7 mouse cellular contexts compared by ENCODE assay signal in the genomic region with DNA sequence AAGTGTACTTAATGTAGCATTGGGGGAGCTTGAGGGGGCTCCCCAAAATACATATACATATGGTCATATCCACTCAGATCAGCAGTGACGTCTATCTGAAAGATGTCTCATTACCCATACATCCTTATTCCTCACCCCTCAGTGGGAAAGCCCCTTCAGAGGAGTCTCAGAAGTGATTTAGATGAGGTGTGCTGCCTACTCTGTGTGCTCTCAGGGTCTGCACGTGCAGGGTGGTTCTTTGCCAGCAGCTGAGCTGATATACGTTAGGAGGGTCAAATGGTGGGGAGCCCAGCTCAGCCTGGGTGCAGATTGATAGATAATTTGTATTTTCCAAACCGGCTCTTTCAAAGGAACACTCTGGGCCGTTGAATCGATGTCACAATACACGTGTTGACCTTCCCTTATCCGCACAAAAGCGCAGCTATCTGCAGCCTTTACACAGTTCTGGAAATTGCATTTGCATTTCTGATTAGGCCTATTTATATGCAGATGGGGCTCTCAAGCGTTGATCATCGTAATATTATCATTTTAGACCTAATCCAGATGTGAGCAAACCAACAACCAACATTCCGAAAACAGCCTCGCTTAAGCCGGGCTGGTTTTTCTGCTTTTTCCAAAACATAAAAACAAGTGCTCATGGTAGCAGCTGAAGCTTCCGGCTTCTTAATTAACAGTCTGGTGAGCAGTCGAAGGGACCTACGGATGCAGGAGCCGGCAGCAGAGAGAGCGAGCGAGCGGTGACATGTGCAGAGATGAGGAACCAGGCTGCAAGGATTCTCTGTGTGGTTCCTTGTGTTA.
DNase-seq lines count a peak whose midpoint lies in the region; ATAC-seq and TF ChIP-seq lines count a peak whose summit lies in the region.

No protein-coding gene starts in this region.

- DNase-seq in lung, adult 2 months: no peak
- DNase-seq in forebrain, embryonic 10.5 days (ENCODE audit: extremely low spot score, low spot score): peak; percentile 33
- no peak for DNase-seq in cerebellum, adult 11-12 months
- DNase-seq in lung, adult 18-20 months: no peak

- TF ChIP-seq POLR2A in lung, adult 2 months (IDR thresholded peaks at IDR 0.05; ENCODE audit: borderline replicate concordance, extremely low read depth, low read depth, low read length): no peak

- peaks cover 19% of the 10 kb centered on the region; the same call in 1 of the 2 replicates for H3K27me3 ChIP-seq in lung, embryonic 15.5 days
- H3K27me3 ChIP-seq in forebrain, embryonic 10.5 days (ENCODE audit: poor library complexity, severe bottlenecking): peaks cover 78% of the 10 kb centered on the region
- H3K27me3 ChIP-seq in limb, embryonic 13.5 days: peaks cover 45% of the 10 kb centered on the region
- peaks cover 26% of the 10 kb centered on the region for H3K27me3 ChIP-seq in stomach, embryonic 15.5 days (replicated peaks)

- no peaks in the 10 kb centered on the region for H3K9me3 ChIP-seq in lung, embryonic 15.5 days
- no peaks in the 10 kb centered on the region for H3K9me3 ChIP-seq in forebrain, embryonic 10.5 days
- no peaks in the 10 kb centered on the region for H3K9me3 ChIP-seq in limb, embryonic 13.5 days
- no peaks in the 10 kb centered on the region for H3K9me3 ChIP-seq in stomach, embryonic 15.5 days

- H3K4me1 ChIP-seq in lung, embryonic 15.5 days: peaks cover 6% of the 10 kb centered on the region
- H3K4me1 ChIP-seq in lung, adult 2 months (ENCODE audit: control insufficient read depth, insufficient read depth, low read length): peaks cover 4% of the 10 kb centered on the region; the same call in 1 of the 2 replicates
- peaks cover 23% of the 10 kb centered on the region for H3K4me1 ChIP-seq in forebrain, embryonic 10.5 days
- H3K4me1 ChIP-seq in limb, embryonic 13.5 days: peaks cover 12% of the 10 kb centered on the region; the same call in 1 of the 2 replicates
- peaks cover 7% of the 10 kb centered on the region for H3K4me1 ChIP-seq in stomach, embryonic 15.5 days

- ATAC-seq in lung, embryonic 15.5 days (ENCODE audit: borderline replicate concordance, extremely low read depth, low FRiP score, low TSS enrichment): no peak
- ATAC-seq in limb, embryonic 13.5 days (ENCODE audit: low FRiP score, low read depth): no peak
- peak; percentile 39; the same call in 1 of the 2 replicates for ATAC-seq in stomach, embryonic 15.5 days (ENCODE audit: insufficient read depth, low FRiP score, low read depth)

- WGBS in lung, embryonic 15.5 days: 17% methylated on average over 21 of the region's 21 CpGs
- WGBS in lung, adult 2 months: 17% methylated on average over 21 of the region's 21 CpGs
- WGBS in forebrain, embryonic 10.5 days: 8% methylated on average over 21 of the region's 21 CpGs
- 12% methylated on average over 21 of the region's 21 CpGs for WGBS in limb, embryonic 13.5 days
- WGBS in stomach, embryonic 15.5 days: 17% methylated on average over 21 of the region's 21 CpGs

- no peak for TF ChIP-seq CTCF in lung, adult 2 months (IDR thresholded peaks at IDR 0.05; ENCODE audit: insufficient read depth, low read length)

- no peak overlapping the region for H3K27ac ChIP-seq in lung, embryonic 15.5 days
- H3K27ac ChIP-seq in forebrain, embryonic 10.5 days: peak overlapping the region; percentile 17; the same call in 1 of the 2 replicates
- H3K27ac ChIP-seq in limb, embryonic 13.5 days: no peak overlapping the region
- H3K27ac ChIP-seq in stomach, embryonic 15.5 days: no peak overlapping the region

- no peak overlapping the region for H3K4me3 ChIP-seq in lung, embryonic 15.5 days
- no peak overlapping the region for H3K4me3 ChIP-seq in lung, adult 2 months (replicated peaks; ENCODE audit: extremely low read depth, low read depth, low read length)
- peak overlapping the region; percentile 31 for H3K4me3 ChIP-seq in forebrain, embryonic 10.5 days
- H3K4me3 ChIP-seq in limb, embryonic 13.5 days: 0 out of 2 replicates have a peak overlapping the region, but pooled peaks have one; percentile 13
- 0 out of 2 replicates have a peak overlapping the region, but pooled peaks have one; percentile 2 for H3K4me3 ChIP-seq in stomach, embryonic 15.5 days (replicated peaks)

- H3K36me3 ChIP-seq in lung, embryonic 15.5 days: no peaks in the 10 kb centered on the region
- no peaks in the 10 kb centered on the region for H3K36me3 ChIP-seq in forebrain, embryonic 10.5 days (replicated peaks)
- no peaks in the 10 kb centered on the region for H3K36me3 ChIP-seq in limb, embryonic 13.5 days
- no peaks in the 10 kb centered on the region for H3K36me3 ChIP-seq in stomach, embryonic 15.5 days

- peak overlapping the region; percentile 49 for H3K4me2 ChIP-seq in lung, embryonic 15.5 days
- peak overlapping the region; percentile 52 for H3K4me2 ChIP-seq in limb, embryonic 13.5 days (replicated peaks)
- H3K4me2 ChIP-seq in stomach, embryonic 15.5 days: peak overlapping the region; percentile 33; the same call in 1 of the 2 replicates

- no peak overlapping the region for H3K9ac ChIP-seq in lung, embryonic 15.5 days
- H3K9ac ChIP-seq in limb, embryonic 13.5 days: no peak overlapping the region
- no peak overlapping the region for H3K9ac ChIP-seq in stomach, embryonic 15.5 days

Comparison
In these comparisons a context has a peak if more than half of its experiments do, and no peak if none do; other contexts are left out.
1. H3K4me3 ChIP-seq: peak in forebrain, embryonic 10.5 days (single experiment), limb, embryonic 13.5 days (single experiment) and stomach, embryonic 15.5 days (single experiment); none in lung, embryonic 15.5 days (single experiment) and lung, adult 2 months (single experiment).
2. Peak in every context shown above with its lines, with median percentiles within 50 percentile points of each other: H3K4me2 ChIP-seq.